Mouse (Mus musculus) spleen, postnatal 4 days (tissue): ENCODE results near the gene Prkar1a.

Source experiments
- DNase-seq, 2 experiments: peaks; one replicate each; pipeline ENCODE4 v3.0.0; 2022; ENCODE audit warnings: low spot score in 2 of 2

Prkar1a gene

DNA sequence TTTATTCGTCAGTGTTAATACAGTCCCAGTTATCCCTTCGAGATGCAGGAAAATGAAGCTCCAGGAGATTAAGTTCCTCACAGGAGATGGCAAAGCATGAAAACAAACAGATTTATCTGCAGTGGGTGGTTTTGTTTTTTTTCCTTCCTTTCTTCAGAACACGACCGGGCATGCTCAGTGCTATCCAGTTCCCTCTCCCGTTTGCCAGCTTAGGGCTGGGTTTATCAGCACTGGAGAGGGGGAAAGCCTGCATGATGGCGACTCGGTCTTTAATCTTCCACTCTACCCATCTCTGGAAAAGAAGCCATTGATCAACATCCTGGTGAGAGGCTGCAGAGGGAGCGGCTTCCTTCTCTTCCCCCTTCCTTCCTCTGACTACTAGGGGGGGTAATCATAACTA lies at the start of gene Prkar1a:
TSS of gene Prkar1a (plus strand) at position 200 of the 400 bp plus-strand sequence.
- no peak for DNase-seq

DNA sequence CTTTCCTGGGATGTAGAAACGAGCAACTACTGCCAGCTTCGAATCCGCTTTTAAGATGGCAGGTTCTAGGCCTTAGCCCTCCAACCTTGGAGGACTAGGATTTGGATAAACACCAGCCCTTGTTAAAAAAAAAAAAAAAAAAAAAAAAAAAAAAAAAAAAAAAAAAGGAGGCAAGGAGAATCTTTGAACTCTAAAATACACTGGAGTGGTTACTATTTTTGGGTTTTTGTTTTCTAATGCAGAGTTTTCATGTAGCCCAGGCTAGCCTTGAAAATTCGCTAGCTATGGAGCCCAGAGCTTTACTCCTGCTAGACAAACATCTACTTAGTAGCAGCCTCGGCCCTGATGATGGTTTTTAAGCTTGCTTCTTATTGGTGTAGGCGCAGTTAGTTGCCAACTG lies 41.6 kb upstream of the Prkar1a start:
- DNase-seq: no peak

DNA sequence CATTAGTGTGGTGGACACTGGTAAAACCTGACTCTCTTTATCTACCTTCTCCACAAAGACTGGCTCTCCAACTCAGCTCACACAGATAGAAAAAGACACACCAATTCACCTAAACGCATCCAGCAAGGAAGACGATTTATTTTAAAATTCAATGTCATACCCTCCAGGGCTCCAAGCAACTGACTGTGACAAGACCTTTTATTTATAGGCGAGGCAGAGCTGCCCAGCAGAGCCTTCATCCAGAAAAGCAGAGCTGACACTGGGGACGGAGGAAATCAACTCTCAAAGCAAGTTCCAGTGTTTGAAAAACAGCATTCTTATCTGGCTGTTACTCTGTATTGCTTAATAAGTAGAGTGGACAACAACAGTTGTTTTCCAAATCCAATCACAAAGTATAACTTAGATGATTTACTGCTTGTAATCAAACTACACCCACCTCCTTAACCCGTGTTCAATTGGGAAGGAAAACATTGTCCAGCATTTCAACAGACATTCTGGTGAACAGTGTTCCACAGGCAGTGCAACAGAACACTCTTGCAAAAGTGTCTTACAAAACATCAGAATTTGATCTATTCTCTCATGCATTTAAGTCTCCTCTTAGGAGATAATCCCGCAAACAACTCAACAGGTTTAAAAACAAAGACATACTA lies 40.1 kb upstream of the Prkar1a start:
- DNase-seq: no peak

DNA sequence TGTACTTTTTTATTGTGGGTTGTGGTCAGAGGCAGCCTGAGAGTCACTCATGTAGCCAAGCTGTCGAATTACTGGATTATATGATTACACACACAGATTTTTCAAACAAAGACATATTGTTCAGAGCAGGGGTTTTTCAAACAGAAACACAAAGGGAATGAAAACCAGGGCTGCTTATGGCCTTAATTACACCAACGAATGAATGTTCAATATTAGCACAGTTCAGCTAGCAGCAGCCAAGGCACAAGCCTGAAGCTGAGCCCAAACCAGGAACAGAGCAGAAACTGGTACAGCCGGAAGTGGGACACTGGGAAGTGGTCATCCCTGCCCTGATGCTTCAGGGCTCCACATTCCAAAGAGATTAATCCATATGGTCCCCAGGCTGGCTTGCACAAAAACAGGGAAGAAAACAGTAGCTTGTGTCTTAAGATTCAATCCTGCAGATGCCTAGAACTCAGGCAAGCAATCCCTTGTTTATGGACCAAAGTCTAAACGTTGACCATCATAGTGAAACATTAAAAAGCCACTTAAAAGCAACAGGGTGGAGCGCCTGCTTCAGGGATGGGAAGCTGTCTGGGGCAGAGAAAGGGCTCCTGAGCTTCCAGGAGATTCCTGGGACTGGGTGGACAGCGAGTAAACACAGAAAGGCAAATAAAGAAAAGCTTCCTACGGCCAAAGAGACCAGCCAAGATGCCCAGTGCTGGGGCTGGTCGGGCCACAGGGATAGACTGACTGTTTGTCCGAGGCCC lies 39.0 kb upstream of the Prkar1a start:
- no peak for DNase-seq

DNA sequence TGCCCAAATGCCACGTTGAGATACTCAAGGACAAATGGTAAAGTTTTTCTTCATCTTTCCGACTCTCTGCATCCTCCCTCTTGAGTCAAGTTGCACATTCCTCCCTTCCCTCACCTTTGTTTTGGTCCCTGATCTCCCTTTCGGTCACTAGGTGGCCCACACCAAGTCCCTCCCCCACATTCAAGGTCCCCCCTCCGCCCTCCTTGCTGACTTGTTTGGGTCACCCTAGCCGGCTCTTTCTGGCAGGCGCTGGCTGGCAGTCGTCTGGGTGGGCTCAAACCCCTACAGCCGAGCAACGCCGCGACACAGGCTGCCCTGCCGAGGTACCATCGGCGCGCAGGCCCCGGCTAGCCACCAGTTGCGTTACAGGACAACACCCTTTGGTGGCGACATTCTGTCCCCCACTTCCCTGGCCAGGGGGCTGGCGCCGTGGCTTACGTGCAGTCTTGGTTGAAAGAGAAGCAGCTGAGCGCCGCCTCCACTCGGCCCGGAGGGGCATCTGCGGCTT lies 38.4 kb upstream of the Prkar1a start:
- no peak for DNase-seq

DNA sequence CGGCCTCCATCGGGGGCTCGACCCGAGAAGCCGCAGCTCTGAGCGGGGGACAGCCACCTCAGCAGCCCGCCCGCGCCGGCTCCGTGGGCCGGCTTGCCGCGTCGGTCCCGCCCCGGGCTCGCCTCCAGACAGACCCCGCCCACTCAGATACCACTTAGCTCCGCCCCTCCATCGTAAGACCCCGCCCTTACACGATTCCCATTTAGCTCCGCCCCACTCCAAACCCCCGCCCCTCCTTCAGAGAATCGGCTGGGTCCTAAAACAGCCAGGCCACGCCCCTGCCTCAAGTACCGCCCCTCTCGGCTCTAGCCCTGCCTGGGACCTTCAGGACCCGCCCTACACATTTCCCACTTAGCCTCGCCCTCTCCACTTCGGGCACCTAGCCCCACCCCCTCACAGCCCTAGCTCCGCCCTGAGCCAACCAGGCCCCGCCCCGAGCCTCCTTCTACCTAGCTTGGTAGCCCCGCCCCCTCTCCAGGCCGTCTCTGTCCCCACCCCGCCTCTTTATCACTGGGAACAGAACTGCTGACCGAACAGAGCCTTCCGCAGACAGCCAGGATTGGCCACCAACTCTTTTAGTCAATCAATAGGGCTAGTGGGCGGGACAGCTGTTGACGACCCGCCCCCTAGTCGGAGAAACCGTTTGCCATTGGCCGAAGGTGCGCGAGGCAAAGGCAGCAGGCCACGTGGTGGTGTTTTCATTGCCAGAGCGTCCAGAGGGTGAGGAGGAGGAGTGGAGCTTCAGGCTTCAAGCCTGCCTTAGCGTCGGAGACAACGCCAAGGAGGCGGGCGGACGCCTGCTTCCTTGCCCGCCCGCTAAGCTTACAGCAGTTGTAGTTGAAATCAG lies 37.7 kb upstream of the Prkar1a start, which contains the start of gene Wipi1:
TSS of gene Wipi1 (minus strand) at position 665 of the 847 bp plus-strand sequence.
- DNase-seq: peak; percentile 100

DNA sequence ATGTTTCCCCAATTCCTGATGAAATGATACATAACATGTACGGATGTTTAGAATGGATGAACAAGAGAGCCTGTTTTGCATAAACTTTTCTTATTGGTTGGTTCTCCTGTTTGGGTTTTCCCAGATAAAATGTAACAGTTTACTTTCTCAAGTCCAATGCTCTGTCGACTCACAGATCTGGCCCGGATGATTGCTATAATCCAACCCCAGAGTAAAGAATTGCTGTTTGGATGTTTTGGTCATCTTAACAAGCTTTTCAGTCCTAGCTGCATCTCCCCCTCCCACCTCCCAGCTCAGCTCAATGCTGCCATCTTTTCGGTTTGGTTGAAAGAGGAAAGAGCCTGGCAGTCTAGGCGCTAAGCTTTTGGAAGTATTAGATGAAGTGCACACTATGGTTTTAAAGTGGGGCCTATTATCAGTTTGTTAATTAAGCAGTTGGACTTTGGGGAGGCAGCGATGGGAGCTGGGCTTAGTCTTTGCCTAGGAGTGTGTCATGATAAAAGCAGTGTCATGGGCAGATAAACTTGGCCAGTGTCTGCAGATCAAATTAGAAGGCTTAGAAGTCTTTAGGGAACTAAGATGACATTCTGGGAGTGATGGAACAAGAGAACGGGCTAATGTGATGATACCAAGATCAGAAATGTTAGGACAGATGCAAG lies 36.2 kb upstream of the Prkar1a start:
- peak in 1 of 2 experiments; percentile 44 for DNase-seq

DNA sequence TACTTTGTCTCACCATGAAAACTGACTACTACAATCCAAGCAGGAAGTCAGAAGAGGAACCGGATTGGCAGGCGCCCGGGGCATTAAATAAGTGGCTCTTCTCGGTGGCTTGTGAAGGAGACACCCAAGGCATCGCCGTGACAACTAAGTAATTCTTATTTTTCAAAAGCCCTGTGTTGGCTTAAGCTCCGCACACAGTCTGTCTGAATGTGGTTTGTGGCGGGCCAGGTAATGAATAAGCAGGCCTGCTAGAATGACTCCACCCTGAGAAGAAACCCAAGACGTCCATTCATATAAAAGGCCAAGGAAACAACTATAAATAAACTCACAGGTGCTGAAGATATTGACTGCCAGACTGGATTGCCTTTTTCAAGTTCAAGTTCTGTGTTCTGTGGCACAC lies 33.9 kb upstream of the Prkar1a start:
- no peak for DNase-seq

DNA sequence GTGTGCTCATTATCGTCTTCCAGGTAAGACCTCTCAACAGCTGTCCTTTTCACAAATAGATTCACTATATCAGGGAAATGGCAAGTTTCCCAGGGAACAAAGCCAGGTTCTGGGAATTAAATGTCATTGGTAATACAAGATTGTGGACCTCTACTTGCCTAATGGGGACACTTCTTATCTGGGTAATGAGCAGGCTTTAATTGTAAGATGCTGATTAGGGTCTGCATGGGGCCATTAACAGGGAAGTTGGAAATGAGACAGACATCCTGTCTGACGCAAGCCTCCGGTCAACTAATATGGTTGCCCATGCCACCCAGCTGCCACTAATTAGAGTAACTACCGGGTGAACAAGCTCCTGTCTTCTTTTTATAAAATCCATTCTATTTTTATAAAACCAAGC lies 32.9 kb upstream of the Prkar1a start:
- DNase-seq: no peak

DNA sequence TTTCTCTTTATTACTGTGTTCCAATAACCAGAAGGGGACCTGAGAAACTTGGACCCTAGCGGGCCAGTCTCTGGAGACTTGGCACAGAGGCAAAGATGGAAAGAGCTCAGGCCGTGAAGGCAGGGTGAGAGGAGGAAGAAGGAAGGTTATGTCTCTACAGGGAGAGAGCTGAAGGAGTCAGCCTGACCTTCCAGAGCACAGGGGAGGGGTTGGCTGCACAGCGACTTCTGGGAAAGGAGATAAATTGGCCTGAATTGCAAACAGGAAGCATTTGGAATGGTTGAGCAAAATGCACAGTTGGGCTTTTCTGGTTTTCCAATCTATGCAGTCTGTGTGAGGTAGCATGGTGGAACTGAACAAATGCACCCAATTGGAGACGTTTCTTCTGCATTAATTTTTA lies 32.4 kb upstream of the Prkar1a start:
- DNase-seq: no peak

DNA sequence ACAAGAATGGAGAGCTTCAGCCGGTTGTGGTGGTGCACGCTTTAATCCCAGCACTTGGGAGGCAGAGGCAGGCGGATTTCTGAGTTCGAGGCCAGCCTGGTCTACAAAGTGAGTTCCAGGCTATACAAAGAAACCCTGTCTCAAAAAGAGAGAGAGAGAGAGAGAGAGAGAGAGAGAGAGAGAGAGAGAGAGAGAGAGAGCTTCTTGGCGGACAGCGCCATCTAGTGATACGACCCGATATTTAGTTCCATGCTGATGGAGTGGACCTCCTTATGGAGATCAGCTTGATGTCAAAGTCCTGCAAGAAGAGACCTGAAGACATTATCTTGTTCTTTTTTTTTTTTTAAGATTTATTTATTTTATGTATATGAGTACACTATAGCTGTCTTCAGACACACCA lies 30.1 kb upstream of the Prkar1a start:
- DNase-seq: peak; percentile 75 to 89

DNA sequence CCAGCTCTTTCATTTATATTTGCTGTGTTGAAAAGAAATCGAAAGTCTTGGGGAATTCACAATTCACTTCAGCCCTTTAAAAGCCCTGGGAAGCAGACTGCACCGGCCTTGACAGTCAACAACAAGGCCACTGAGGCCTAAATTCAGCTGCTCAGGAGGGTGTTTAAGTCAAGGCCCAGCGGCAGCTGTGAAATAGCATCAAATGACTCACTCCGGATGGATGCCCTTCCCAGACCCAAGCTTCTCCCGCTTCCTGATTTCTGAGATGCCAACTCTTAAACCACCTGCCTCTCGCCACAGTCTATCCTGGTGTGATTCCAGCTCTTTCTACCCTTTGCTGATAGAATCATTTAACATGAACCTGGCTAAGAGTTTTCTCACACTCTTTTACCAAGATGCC lies 28.8 kb upstream of the Prkar1a start:
- DNase-seq: no peak

DNA sequence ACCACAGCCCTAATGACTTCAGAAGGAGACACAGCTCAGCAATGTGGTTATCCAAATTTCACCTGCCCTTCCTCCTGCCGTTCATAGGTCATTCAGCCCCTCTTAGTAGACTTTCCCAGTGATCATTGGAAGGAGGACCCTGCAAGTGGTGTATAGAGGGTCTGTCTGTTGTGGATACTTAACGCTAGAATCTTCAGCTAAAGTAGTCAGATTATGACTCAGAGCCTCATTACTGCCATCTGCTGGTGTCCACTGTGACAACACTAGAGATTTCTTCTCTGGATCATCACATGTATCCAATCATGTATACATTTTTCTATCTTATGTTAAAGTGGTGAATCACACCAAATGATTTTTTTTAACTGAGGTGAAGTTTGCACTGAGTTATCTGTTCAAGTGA lies 28.0 kb upstream of the Prkar1a start:
- peak; percentile 50 to 79 for DNase-seq

DNA sequence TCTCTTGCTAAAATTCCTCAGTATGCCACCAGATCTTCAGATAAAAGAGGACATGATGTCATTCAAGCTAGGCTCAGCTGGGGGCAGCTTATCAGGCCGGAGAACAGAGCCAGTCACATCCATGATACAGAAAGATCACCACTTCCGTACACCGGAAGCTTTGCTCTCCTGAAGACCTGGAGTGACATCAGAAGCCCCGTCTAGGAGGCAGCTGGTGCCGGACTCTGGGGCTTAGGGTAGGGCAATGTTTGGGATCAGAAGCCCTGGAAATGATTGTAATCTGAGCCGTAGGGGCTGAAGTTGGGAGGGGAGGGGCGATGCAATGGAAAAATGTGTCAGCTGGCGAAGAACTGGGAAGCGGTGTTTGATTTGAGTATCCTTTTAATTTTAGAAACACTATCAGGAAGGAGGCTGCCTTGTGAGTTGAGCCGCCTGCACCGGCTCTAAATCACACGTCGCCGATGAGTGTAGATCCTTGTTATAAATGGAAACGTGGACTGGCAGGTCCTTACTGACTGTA lies 26.6 kb upstream of the Prkar1a start:
- DNase-seq: no peak

DNA sequence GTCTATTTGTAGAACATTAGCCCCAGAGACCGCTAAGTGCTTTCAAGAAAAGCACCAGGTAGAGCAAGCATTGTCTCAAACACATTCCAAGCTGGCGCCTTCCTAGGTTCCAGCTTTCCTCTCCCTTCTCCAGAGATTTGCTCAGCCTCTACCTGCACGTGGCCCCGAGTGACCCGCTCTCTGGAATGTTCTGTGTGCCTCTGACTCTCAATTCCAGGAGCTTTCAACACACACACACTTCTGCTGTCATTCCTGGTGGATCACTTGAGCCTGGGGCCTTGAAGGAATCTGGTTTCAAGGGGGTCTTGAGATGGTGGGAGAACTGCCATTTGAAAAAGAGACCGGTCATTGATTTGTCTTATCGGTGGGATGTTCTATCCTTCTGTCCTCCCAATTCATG lies 26.0 kb upstream of the Prkar1a start:
- DNase-seq: no peak

DNA sequence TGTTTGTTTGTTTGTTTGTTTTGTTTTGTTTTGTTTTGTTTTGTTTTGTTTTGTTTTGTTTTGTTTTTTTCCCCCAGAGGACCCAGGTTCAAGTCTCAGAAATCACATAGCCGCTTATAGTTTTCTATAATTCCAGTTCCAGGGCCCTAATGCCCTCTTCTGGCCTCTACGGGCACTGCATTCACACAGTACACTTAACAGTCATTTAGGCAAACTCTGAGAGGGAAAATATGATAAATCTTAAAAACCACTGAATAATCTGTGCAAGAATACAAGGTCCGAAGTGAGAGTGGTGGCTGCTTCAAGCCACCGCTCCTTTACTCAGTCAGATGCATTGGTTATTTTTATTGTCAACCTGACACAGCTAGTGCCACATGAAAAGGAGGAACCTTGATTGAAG lies 21.6 kb upstream of the Prkar1a start:
- no peak for DNase-seq

DNA sequence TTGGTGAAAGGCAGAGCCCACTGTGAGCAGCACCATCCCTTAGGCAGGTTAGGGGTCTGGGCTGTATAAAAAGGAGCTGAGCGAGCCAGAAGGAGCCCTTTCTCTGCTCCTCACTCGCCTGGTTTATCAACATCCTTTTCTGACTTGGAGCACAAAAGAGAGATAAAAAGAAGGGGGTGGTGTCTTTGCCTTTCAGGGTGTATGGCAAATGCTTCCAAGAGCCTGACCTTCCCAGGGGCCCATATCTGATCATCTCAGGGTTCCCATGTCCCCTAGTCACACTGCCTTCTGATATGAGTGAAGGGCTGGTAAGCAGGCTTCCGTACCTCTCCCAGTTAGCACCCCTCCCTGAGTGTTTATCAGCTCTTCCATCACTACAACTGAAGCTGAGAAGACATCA lies 21.1 kb upstream of the Prkar1a start:
- no peak for DNase-seq

DNA sequence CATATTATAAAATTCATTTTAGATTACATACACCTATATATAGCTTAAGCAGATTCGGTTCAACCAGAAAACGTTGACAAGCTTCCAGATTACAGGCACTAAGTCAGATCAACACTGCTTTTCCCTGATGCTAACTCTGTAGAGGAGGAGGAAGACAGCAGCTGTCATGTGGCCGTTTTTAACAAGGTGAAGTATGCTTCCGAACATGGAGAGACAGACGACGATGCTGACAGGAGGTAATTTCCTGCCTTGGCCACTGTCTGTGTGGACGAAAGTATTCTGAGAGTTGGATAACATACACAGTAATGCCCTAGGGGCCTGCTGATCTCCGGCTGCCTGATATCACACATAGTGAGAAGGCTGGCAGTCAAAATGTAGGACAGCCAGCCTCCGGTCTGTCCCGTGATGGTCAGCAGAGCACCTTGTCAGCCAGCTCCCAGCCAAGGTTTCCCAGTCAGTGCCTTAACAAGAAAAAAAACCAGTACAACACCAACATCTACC lies 20.1 kb upstream of the Prkar1a start:
- no peak for DNase-seq

DNA sequence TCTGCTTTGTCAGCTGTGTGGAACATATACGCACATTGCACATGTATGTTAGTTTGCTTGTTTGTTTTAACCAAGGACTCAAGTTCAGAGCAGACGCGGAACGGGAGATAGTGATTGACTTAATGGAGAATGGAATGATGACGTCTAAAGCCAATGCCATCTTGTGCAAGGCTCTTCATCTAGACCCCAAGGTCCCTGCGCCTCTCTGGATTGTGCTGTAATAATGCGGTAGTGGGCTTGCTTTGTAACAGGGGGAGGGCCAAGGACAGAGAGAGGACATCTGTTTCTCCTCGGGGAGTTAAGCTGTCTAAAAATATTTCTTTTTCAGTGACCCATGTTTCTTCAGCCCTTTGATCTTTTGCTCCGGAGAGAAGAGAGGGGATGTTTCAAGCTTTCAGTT lies 14.3 kb upstream of the Prkar1a start:
- DNase-seq: no peak

DNA sequence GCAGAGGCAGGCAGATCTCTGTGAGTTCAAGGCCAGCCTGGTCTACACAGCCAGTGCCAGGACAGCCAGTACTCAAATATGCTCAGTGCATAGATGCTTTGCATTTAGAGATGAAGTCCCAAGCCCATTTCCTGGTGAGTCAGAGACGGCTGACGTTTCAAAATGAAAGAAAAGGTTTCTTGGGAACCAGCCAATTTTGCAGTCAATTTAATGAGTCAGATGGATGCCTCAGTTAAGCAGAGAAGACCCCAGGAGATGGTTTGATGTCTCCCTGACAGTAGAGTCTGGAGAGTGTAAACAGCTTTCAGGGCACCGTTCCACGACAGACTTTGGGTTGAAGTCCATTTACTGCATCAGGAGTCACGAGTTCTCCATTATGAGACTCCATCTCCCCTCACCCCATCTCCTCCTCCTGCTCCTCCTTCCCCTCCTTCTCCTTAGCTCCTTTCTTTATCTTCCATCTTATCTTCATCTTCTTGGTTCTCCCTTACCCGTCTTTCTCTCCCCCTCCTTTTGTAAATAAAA lies 13.3 kb upstream of the Prkar1a start:
- DNase-seq: no peak
